Mouse (Mus musculus) kidney, adult 2 months (tissue): Measurements from ENCODE around the gene Gipc3. TPM values are rescaled to one million over a fixed set of nuclear protein-coding genes. Genes with fewer than 3 reads are reported as not detected.
A peak's percentile ranks its signal among the peaks of the same experiment; 100 is the strongest.

Experiments used
- DNase-seq: peaks from one replicate; pipeline ENCODE4 v3.0.0; 2021
- H3K27ac ChIP-seq: fragments of 200-500 bp; 2 replicates; pipeline ENCODE4 v1.5.1; 2012; ENCODE audit warnings: low read depth, low read length, control low read depth, inconsistent platforms; ENCODE audit not compliant: insufficient read depth
- H3K27me3 ChIP-seq: fragments of 200-500 bp; replicated peaks from 2 replicates; pipeline ENCODE4 v1.6.1; 2012; ENCODE audit warnings: mild to moderate bottlenecking, moderate library complexity, low read length, inconsistent platforms; ENCODE audit not compliant: control insufficient read depth, insufficient read depth
- H3K36me3 ChIP-seq: fragments of 200-500 bp; 2 replicates; pipeline ENCODE4 v1.6.1; 2012; ENCODE audit warnings: mild to moderate bottlenecking, moderate library complexity, low read length, inconsistent platforms; ENCODE audit not compliant: control insufficient read depth, insufficient read depth
- H3K4me1 ChIP-seq: fragments of 200-500 bp; 2 replicates; pipeline ENCODE4 v1.6.1; 2011; ENCODE audit warnings: low read length; ENCODE audit not compliant: control insufficient read depth, insufficient read depth
- H3K4me3 ChIP-seq: fragments of 200-500 bp; 2 replicates; pipeline ENCODE4 v1.5.1; 2011; ENCODE audit warnings: mild to moderate bottlenecking, low read depth, low read length, control low read depth; ENCODE audit not compliant: insufficient read depth
- CTCF ChIP-seq: fragments of 200-500 bp; conservative IDR thresholded peaks from 2 replicates; pipeline ENCODE4 v1.5.1; 2011; ENCODE audit warnings: low read depth, mild to moderate bottlenecking, control low read depth, low read length, moderate library complexity, mixed read lengths; ENCODE audit not compliant: insufficient read depth, insufficient read length
- POLR2A ChIP-seq: fragments of 200-500 bp; IDR thresholded peaks from one replicate; pipeline ENCODE4 v1.6.1; 2011; ENCODE audit warnings: low read depth, low read length, control low read depth
- WGBS: fragments of 180-500 bp; shearing (Covaris S2); methylation state at CpG from one replicate; pipeline ENCODE4 v1.1.7; 2018; 5-methylcytosine and 5-hydroxymethylcytosine counted together
- polyA plus RNA-seq: library from polyadenylated mRNA; depleted of rRNA; stranded (reverse); fragments of >200 nt; gene quantifications from 2 replicates; pipeline ENCODE4 v1.2.3, GENCODE M21; 2012

Gipc3 gene
- polyA plus RNA-seq, 1 experiment = 1.5 TPM

- 43% methylated on average over 7 of the region's 7 CpGs for WGBS
- H3K27ac ChIP-seq = no peak overlapping the region
- no peak for DNase-seq
These were observed 39.3 kb downstream of the Gipc3 start for GRCm38 (mm10) chr10:81303761-81304160.

GRCm38 (mm10) chr10:81303258-81303657, 39.8 kb downstream of the Gipc3 start:
- TF ChIP-seq CTCF (no peak), POLR2A (no peak)
- H3K27me3 ChIP-seq = no peaks in the 10 kb centered on the region
- peaks cover 55% of the 10 kb centered on the region for H3K4me1 ChIP-seq
- peak overlapping the region; percentile 14; the same call in 1 of the 2 replicates for H3K27ac ChIP-seq
- H3K4me3 ChIP-seq = no peak overlapping the region
- 33% methylated on average over 10 of the region's 10 CpGs for WGBS
- no peak for DNase-seq
- no peaks in the 10 kb centered on the region for H3K36me3 ChIP-seq

More at GRCm38 (mm10) chr10:81303761-81304160, 39.3 kb downstream of the Gipc3 start:
- no peaks in the 10 kb centered on the region for H3K36me3 ChIP-seq
- no peaks in the 10 kb centered on the region for H3K27me3 ChIP-seq
- TF ChIP-seq POLR2A (no peak), CTCF (no peak)
- peaks cover 50% of the 10 kb centered on the region for H3K4me1 ChIP-seq
- H3K4me3 ChIP-seq = no peak overlapping the region

GRCm38 (mm10) chr10:81302781-81303218, 40.3 kb downstream of the Gipc3 start:
- peak; percentile 70 for DNase-seq

GRCm38 (mm10) chr10:81302288-81302687, 40.8 kb downstream of the Gipc3 start:
- H3K27ac ChIP-seq = peak overlapping the region; percentile 7
- no peak for TF ChIP-seq CTCF
- no peak for TF ChIP-seq POLR2A
- DNase-seq = no peak
- no peaks in the 10 kb centered on the region for H3K27me3 ChIP-seq
- H3K4me1 ChIP-seq = peaks cover 64% of the 10 kb centered on the region
- H3K4me3 ChIP-seq = no peak overlapping the region
- no peaks in the 10 kb centered on the region for H3K36me3 ChIP-seq
- WGBS = 41% methylated on average over 4 of the region's 4 CpGs

More at GRCm38 (mm10) chr10:81302781-81303218, 40.3 kb downstream of the Gipc3 start:
- H3K36me3 ChIP-seq = no peaks in the 10 kb centered on the region
- no peaks in the 10 kb centered on the region for H3K27me3 ChIP-seq
- no peak overlapping the region for H3K4me3 ChIP-seq
- H3K4me1 ChIP-seq = peaks cover 60% of the 10 kb centered on the region
- WGBS = 21% methylated on average over 14 of the region's 14 CpGs
- peak overlapping the region; percentile 14 for H3K27ac ChIP-seq
- no peak for TF ChIP-seq CTCF
- TF ChIP-seq POLR2A = no peak

GRCm38 (mm10) chr10:81301321-81301720, 41.7 kb downstream of the Gipc3 start:
- no peak overlapping the region for H3K27ac ChIP-seq
- WGBS = 65% methylated on average over 9 of the region's 9 CpGs

GRCm38 (mm10) chr10:81300352-81300907, 42.6 kb downstream of the Gipc3 start:
- DNase-seq = peak; percentile 92
- no peak for TF ChIP-seq CTCF
- TF ChIP-seq POLR2A = no peak
- Histone ChIP-seq H3K4me3 (peak overlapping the region; percentile 17; the same call in 1 of the 2 replicates), H3K27me3 (no peaks in the 10 kb centered on the region), H3K27ac (peak overlapping the region; percentile 99), H3K36me3 (no peaks in the 10 kb centered on the region), H3K4me1 (peaks cover 77% of the 10 kb centered on the region)
- WGBS = 42% methylated on average over 9 of the region's 9 CpGs

More at GRCm38 (mm10) chr10:81301321-81301720, 41.7 kb downstream of the Gipc3 start:
- no peak overlapping the region for H3K4me3 ChIP-seq
- no peaks in the 10 kb centered on the region for H3K36me3 ChIP-seq
- no peaks in the 10 kb centered on the region for H3K27me3 ChIP-seq
- H3K4me1 ChIP-seq = peaks cover 71% of the 10 kb centered on the region
- TF ChIP-seq CTCF = no peak
- TF ChIP-seq POLR2A = no peak
- no peak for DNase-seq

- Histone ChIP-seq H3K36me3 (no peaks in the 10 kb centered on the region), H3K4me1 (peaks cover 84% of the 10 kb centered on the region), H3K4me3 (peak overlapping the region; percentile 17; the same call in 1 of the 2 replicates), H3K27ac (peak overlapping the region; percentile 99), H3K27me3 (no peaks in the 10 kb centered on the region)
- peak; percentile 88 for DNase-seq
- 0 out of 2 replicates have a peak, but pooled peaks have one; percentile 0 for TF ChIP-seq CTCF
- TF ChIP-seq POLR2A = peak; percentile 65
- 51% methylated on average over 14 of the region's 14 CpGs for WGBS
These were observed 43.3 kb downstream of the Gipc3 start for GRCm38 (mm10) chr10:81299585-81300351.
